Mouse (Mus musculus) liver, postnatal 0 days (tissue): ENCODE measurements at regions not wholly inside any gene's neighbourhood (a gene's known extent, or its start where the extent isn't known, plus 50 kb on each side); places are given as distances from the start of the nearest gene placed in this dataset.

Source experiments
- CTCF ChIP-seq: sonication (generic); IDR thresholded peaks from 2 replicates; pipeline ENCODE4 v1.5.1; 2016; ENCODE audit warnings: antibody characterized with exemption, low read depth
- EP300 ChIP-seq: IDR thresholded peaks from 2 replicates; pipeline ENCODE4 v1.6.1; 2016; ENCODE audit warnings: antibody characterized with exemption, low read depth, mild to moderate bottlenecking

- no peak for TF ChIP-seq CTCF
- TF ChIP-seq EP300: no peak
Measured at GRCm38 (mm10) chrX:99319791-99320190, 151.3 kb downstream of the Pja1 start.
